Mouse (Mus musculus): ENCODE data around the gene Sox15. TPM values are rescaled to one million over a fixed set of nuclear protein-coding genes. Genes with fewer than 3 reads are reported as not detected.

The Sox15 gene
- total RNA-seq, 1 experiment, result 6.6 TPM

DNA sequence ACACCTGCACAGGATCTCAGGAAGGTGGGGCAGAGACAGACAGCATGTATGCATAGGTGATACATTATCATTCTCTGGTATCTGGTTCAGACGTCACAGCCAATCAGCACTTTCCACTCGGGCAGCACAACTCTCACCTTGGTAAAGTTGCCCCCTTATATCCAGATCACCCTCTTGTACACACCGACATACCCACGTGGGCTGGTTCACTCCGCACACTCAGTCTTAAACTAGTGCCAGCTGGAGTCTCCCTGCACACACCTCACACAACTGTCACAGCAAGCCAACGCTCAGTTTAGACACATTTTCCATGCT, 39.9 kb downstream of the Sox15 start:
- H3K27ac ChIP-seq (ENCODE audit: insufficient read depth, low read depth, low read length, poor library complexity, severe bottlenecking), result no peak overlapping the region

DNA sequence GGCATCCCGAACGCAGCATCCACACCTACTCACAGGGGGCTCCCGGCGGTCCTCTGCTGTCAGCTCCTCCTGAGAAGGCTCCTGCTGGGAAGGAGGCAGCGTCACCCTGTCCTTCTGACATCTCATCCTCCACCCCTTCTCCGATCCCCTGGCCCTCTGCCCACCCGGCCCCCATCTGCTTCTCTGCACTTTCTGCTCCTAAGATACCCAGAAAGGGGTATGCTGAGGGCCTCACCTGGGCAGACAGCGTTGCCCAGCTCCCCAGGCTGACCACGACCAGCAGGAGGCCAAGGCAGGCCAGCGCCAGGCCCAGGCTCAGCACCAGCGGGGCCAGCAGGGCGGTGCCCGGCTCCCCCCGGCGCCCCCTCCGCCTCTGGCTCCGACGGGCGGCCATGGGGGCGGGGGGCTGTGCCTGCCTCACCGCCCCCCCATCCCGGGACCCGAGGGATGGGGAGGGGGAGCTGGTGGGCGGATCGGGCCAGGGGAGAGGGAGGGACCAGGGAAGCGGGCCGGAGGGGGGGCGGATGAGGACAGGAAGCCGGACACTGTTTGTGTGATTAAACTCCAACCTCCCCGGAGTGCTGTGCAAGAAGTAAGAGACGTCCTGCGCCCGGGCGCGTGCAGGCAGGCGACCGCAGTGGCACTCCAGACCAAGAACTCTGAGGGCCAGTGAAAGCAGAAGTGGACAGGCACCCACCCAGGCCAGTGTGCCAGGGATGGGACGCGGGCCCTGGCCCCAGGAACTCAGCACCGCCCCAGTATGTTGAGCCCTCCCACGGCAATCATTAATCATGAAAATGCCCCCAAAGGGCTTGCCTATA, 40.5 kb downstream of the Sox15 start, which contains the start of the genes Tnfsf12 and Tnfsfm13:
TSS of gene Tnfsf12 (minus strand) at position 489 of the 821 bp plus-strand sequence.
TSS of gene Tnfsfm13 (minus strand) at position 738 of the 821 bp plus-strand sequence.
- in situ Hi-C loops (cut with MboI; ENCODE audit: low sequenced_read_pairs in 2 of 2, unreplicated experiment in 2 of 2), result no loop called here

More for the DNA sequence above, 39.9 kb downstream of the Sox15 start:
- in situ Hi-C loops (cut with MboI; ENCODE audit: low sequenced_read_pairs in 2 of 2, unreplicated experiment in 2 of 2), result no loop called here
- Histone ChIP-seq H3K4me1 (ENCODE audit: control insufficient read depth in 2 of 2, insufficient read depth in 2 of 2, low read length in 2 of 2, poor library complexity in 1 of 2) (peaks cover 9 to 34% of the 10 kb centered on the region in 2 experiments), H3K9ac (ENCODE audit: insufficient read depth, low read depth, low read length, poor library complexity, severe bottlenecking) (peak overlapping the region; percentile 78; the same call in 1 of the 2 replicates), H3K9me3 (ENCODE audit: control insufficient read depth, insufficient read depth, low read depth, low read length) (no peaks in the 10 kb centered on the region), H3K4me3 (ENCODE audit: insufficient read depth in 1 of 2, low read depth in 1 of 2, low read length in 2 of 2, poor library complexity in 1 of 2, severe bottlenecking in 1 of 2) (peak overlapping the region; percentile 55 to 66; a peak in 2 of 4 replicates), H3K36me3 (ENCODE audit: control insufficient read depth, insufficient read depth, low read length, poor library complexity, severe bottlenecking) (peaks cover 8% of the 10 kb centered on the region; the same call in 1 of the 2 replicates)
- no peak for DNase-seq (ENCODE audit: low read depth, low spot score)
- no peak for TF ChIP-seq CHD2 (IDR thresholded peaks at IDR 0.05; ENCODE audit: low read depth, low read length)
- TF ChIP-seq ZNF384 (IDR thresholded peaks at IDR 0.05; ENCODE audit: low read depth, low read length), result no peak
- TF ChIP-seq ZC3H11A (IDR thresholded peaks at IDR 0.05; ENCODE audit: borderline replicate concordance, low read depth, low read length), result no peak
- no peak for TF ChIP-seq HCFC1 (IDR thresholded peaks at IDR 0.05; ENCODE audit: borderline replicate concordance, insufficient read depth, low read length)
- no peak for TF ChIP-seq MAFK (IDR thresholded peaks at IDR 0.05; ENCODE audit: insufficient read depth, low read depth, low read length)

DNA sequence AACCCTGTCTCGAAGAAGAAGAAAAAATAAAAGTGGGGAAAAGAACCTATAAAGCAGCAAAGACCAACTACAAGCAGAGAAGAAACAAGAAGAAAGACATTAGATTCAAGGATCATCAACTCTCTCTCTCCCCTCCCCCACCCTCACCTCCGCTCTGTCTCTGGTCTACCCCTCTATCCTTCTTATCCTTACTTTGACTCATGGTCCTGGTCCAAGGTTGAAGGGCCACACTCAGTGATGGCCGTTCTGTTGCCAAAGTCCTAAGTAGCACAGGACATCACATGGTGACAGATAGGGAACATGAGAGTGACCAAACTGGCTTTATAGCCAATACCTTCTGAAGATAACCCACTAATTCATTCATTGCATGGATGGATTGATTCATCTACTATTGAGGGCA, 42.3 kb downstream of the Sox15 start:
- H3K4me3 ChIP-seq (ENCODE audit: insufficient read depth in 1 of 2, low read depth in 1 of 2, low read length in 2 of 2, poor library complexity in 1 of 2, severe bottlenecking in 1 of 2), result no peak overlapping the region
- H3K27ac ChIP-seq (ENCODE audit: insufficient read depth, low read depth, low read length, poor library complexity, severe bottlenecking), result no peak overlapping the region; the same call in 1 of the 2 replicates
- no peaks in the 10 kb centered on the region for H3K36me3 ChIP-seq (ENCODE audit: control insufficient read depth, insufficient read depth, low read length, poor library complexity, severe bottlenecking)
- peaks cover 10 to 33% of the 10 kb centered on the region in 2 experiments for H3K4me1 ChIP-seq (ENCODE audit: control insufficient read depth in 2 of 2, insufficient read depth in 2 of 2, low read length in 2 of 2, poor library complexity in 1 of 2)
- DNase-seq (ENCODE audit: low read depth, low spot score), result no peak
- in situ Hi-C loops (cut with MboI; ENCODE audit: low sequenced_read_pairs in 2 of 2, unreplicated experiment in 2 of 2), result no loop called here
- peak overlapping the region; percentile 26; the same call in 1 of the 2 replicates for H3K9ac ChIP-seq (ENCODE audit: insufficient read depth, low read depth, low read length, poor library complexity, severe bottlenecking)
- TF ChIP-seq ZC3H11A (IDR thresholded peaks at IDR 0.05; ENCODE audit: borderline replicate concordance, low read depth, low read length), result no peak
- no peak for TF ChIP-seq MAFK (IDR thresholded peaks at IDR 0.05; ENCODE audit: insufficient read depth, low read depth, low read length)
- TF ChIP-seq ZNF384 (IDR thresholded peaks at IDR 0.05; ENCODE audit: low read depth, low read length), result no peak
- TF ChIP-seq HCFC1 (IDR thresholded peaks at IDR 0.05; ENCODE audit: borderline replicate concordance, insufficient read depth, low read length), result no peak
- TF ChIP-seq CHD2 (IDR thresholded peaks at IDR 0.05; ENCODE audit: low read depth, low read length), result no peak
- no peaks in the 10 kb centered on the region for H3K9me3 ChIP-seq (ENCODE audit: control insufficient read depth, insufficient read depth, low read depth, low read length)

More for the DNA sequence above, 40.5 kb downstream of the Sox15 start, which contains the start of the genes Tnfsf12 and Tnfsfm13:
- Histone ChIP-seq H3K9ac (ENCODE audit: insufficient read depth, low read depth, low read length, poor library complexity, severe bottlenecking) (peak within 1 kb of the TSS; percentile 78), H3K36me3 (ENCODE audit: control insufficient read depth, insufficient read depth, low read length, poor library complexity, severe bottlenecking) (peaks cover 8% of the 10 kb centered on the region; the same call in 1 of the 2 replicates), H3K4me1 (ENCODE audit: control insufficient read depth in 2 of 2, insufficient read depth in 2 of 2, low read length in 2 of 2, poor library complexity in 1 of 2) (peaks cover 7 to 32% of the 10 kb centered on the region in 2 experiments), H3K27ac (ENCODE audit: insufficient read depth, low read depth, low read length, poor library complexity, severe bottlenecking) (peak within 1 kb of the TSS; percentile 59), H3K9me3 (ENCODE audit: control insufficient read depth, insufficient read depth, low read depth, low read length) (no peaks in the 10 kb centered on the region), H3K4me3 (ENCODE audit: insufficient read depth in 1 of 2, low read depth in 1 of 2, low read length in 2 of 2, poor library complexity in 1 of 2, severe bottlenecking in 1 of 2) (peak within 1 kb of the TSS; percentile 55 to 66)
- no peak for DNase-seq (ENCODE audit: low read depth, low spot score)
- TF ChIP-seq HCFC1 (IDR thresholded peaks at IDR 0.05; ENCODE audit: borderline replicate concordance, insufficient read depth, low read length), result no peak
- no peak for TF ChIP-seq ZNF384 (IDR thresholded peaks at IDR 0.05; ENCODE audit: low read depth, low read length)
- TF ChIP-seq MAFK (IDR thresholded peaks at IDR 0.05; ENCODE audit: insufficient read depth, low read depth, low read length), result no peak
- TF ChIP-seq ZC3H11A (IDR thresholded peaks at IDR 0.05; ENCODE audit: borderline replicate concordance, low read depth, low read length), result no peak
- TF ChIP-seq CHD2 (IDR thresholded peaks at IDR 0.05; ENCODE audit: low read depth, low read length), result no peak

DNA sequence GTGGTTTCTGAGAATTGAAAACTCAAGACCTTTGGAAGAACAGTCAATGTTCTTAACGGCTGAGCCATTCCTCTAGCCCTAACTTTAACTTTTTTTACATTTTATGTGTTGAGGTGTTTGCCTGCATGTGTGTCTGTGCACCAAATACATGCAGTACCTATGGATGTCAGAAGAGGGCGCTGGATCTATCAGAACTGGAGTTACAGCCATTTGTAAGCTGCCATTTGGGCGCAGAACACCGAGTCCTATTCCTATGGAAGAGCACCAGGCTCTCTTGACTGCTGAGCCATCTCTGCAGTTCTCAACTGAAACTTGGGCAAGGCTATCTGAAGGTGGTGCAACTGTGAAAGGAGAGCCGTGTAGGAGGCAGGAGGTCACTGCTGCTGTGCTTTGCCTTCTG, 43.5 kb downstream of the Sox15 start:
- in situ Hi-C loops (cut with MboI; ENCODE audit: low sequenced_read_pairs in 2 of 2, unreplicated experiment in 2 of 2), result no loop called here
- H3K36me3 ChIP-seq (ENCODE audit: control insufficient read depth, insufficient read depth, low read length, poor library complexity, severe bottlenecking), result no peaks in the 10 kb centered on the region
- no peak for DNase-seq (ENCODE audit: low read depth, low spot score)
- peak overlapping the region; percentile 72; the same call in 1 of the 2 replicates for H3K27ac ChIP-seq (ENCODE audit: insufficient read depth, low read depth, low read length, poor library complexity, severe bottlenecking)
- H3K4me1 ChIP-seq (ENCODE audit: control insufficient read depth in 2 of 2, insufficient read depth in 2 of 2, low read length in 2 of 2, poor library complexity in 1 of 2), result peaks cover 10 to 32% of the 10 kb centered on the region in 2 experiments
- TF ChIP-seq ZNF384 (IDR thresholded peaks at IDR 0.05; ENCODE audit: low read depth, low read length), result no peak
- no peak for TF ChIP-seq CHD2 (IDR thresholded peaks at IDR 0.05; ENCODE audit: low read depth, low read length)
- H3K4me3 ChIP-seq (ENCODE audit: insufficient read depth in 1 of 2, low read depth in 1 of 2, low read length in 2 of 2, poor library complexity in 1 of 2, severe bottlenecking in 1 of 2), result no peak overlapping the region
- no peaks in the 10 kb centered on the region for H3K9me3 ChIP-seq (ENCODE audit: control insufficient read depth, insufficient read depth, low read depth, low read length)
- H3K9ac ChIP-seq (ENCODE audit: insufficient read depth, low read depth, low read length, poor library complexity, severe bottlenecking), result peak overlapping the region; percentile 63; the same call in 1 of the 2 replicates

All from ES-E14 (cell line).